Comparison of ENCODE assay signal across 9 mouse cellular contexts in the genomic region with DNA sequence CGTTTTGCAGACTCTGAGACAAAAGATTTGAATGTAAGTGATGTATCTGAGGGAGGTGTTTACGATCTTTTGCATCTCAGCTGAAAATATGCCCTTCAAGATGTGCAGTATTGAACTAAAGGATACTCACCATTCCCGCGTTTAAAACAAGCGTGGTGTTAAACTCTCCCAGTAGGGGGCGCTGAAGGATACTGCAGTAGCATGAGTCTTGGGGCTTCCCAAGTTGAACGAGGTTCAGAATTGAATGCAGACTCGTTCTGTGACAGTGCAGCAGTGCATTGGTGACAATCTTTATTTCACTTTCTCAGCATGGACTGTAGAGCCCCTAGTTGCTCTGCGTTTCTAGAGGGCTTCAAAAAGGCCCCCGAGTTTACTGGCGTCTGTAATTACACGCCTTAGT. TPM values are rescaled to one million over a fixed set of nuclear protein-coding genes. Genes with fewer than 3 reads are reported as not detected.
DNase-seq lines count a peak whose midpoint lies in the region; ATAC-seq and TF ChIP-seq lines count a peak whose summit lies in the region.
"Had no signal": no experiment of that assay in that cellular context is flagged by ENCODE, and none has a peak within 500 bp of the region (broad histone marks: within the 10 kb centered on the region; RNA-seq: fewer than 3 reads in every experiment).

No protein-coding gene starts in this region.

- no peaks in the 10 kb centered on the region for H3K4me1 ChIP-seq in thymus, adult 2 months (replicated peaks; ENCODE audit: control insufficient read depth, insufficient read depth, low read length)
- no peaks in the 10 kb centered on the region for H3K4me1 ChIP-seq in embryonic facial prominence, embryonic 14.5 days (ENCODE audit: control insufficient read depth, insufficient read depth, low read length)
- H3K4me1 ChIP-seq in limb, embryonic 10.5 days = no peaks in the 10 kb centered on the region
- H3K4me1 ChIP-seq in neural tube, embryonic 11.5 days (ENCODE audit: control insufficient read depth, insufficient read depth, low read length) = no peaks in the 10 kb centered on the region
- H3K4me1 ChIP-seq: stomach, embryonic 15.5 days had no signal

- no peaks in the 10 kb centered on the region for H3K9me3 ChIP-seq in embryonic facial prominence, embryonic 14.5 days (ENCODE audit: control insufficient read depth, low read length)
- H3K9me3 ChIP-seq in limb, embryonic 10.5 days (replicated peaks) = no peaks in the 10 kb centered on the region
- H3K9me3 ChIP-seq in neural tube, embryonic 11.5 days (ENCODE audit: control insufficient read depth, low read length) = no peaks in the 10 kb centered on the region
- H3K9me3 ChIP-seq: stomach, embryonic 15.5 days had no signal

- no peaks in the 10 kb centered on the region for H3K36me3 ChIP-seq in thymus, adult 2 months (ENCODE audit: control insufficient read depth, insufficient read depth, low read length)
- H3K36me3 ChIP-seq in embryonic facial prominence, embryonic 14.5 days (ENCODE audit: control insufficient read depth, insufficient read depth, low read length) = no peaks in the 10 kb centered on the region
- no peaks in the 10 kb centered on the region for H3K36me3 ChIP-seq in limb, embryonic 10.5 days
- no peaks in the 10 kb centered on the region for H3K36me3 ChIP-seq in neural tube, embryonic 11.5 days (ENCODE audit: control insufficient read depth, insufficient read depth, low read length)
- H3K36me3 ChIP-seq: stomach, embryonic 15.5 days had no signal

- H3K27me3 ChIP-seq in thymus, adult 2 months (ENCODE audit: control insufficient read depth, insufficient read depth, low read length) = no peaks in the 10 kb centered on the region
- H3K27me3 ChIP-seq in embryonic facial prominence, embryonic 14.5 days (replicated peaks; ENCODE audit: control insufficient read depth, insufficient read depth, low read length) = no peaks in the 10 kb centered on the region
- peaks cover 9% of the 10 kb centered on the region for H3K27me3 ChIP-seq in limb, embryonic 10.5 days (ENCODE audit: low read depth, poor library complexity, severe bottlenecking)
- H3K27me3 ChIP-seq in neural tube, embryonic 11.5 days (ENCODE audit: control insufficient read depth, insufficient read depth, low read length) = no peaks in the 10 kb centered on the region
- H3K27me3 ChIP-seq: stomach, embryonic 15.5 days had no signal

- no peak overlapping the region for H3K4me3 ChIP-seq in thymus, adult 2 months (ENCODE audit: control insufficient read depth, insufficient read depth, low read length)
- no peak overlapping the region for H3K4me3 ChIP-seq in embryonic facial prominence, embryonic 14.5 days (ENCODE audit: low read depth, low read length)
- no peak overlapping the region for H3K4me3 ChIP-seq in limb, embryonic 10.5 days
- H3K4me3 ChIP-seq in neural tube, embryonic 11.5 days (ENCODE audit: low read depth, low read length) = no peak overlapping the region
- H3K4me3 ChIP-seq: stomach, embryonic 15.5 days had no signal

- peak; percentile 49 for DNase-seq in thymus, adult 2 months
- DNase-seq in thymus, adult 18-20 months = no peak
- peak; percentile 59 to 64 for DNase-seq in adrenal gland, postnatal 36 days
- DNase-seq in embryonic facial prominence, embryonic 14.5 days (ENCODE audit: low spot score) = peak; percentile 80
- DNase-seq in kidney, adult 8-10 months = peak; percentile 32 to 61
- DNase-seq in limb, embryonic 10.5 days (ENCODE audit: low spot score) = peak; percentile 69
- DNase-seq in neural tube, embryonic 11.5 days (ENCODE audit: low spot score) = peak; percentile 75
- peak; percentile 34 to 65 for DNase-seq in urinary bladder, postnatal 4 days (ENCODE audit: low spot score in 2 of 2)

- H3K27ac ChIP-seq in thymus, adult 2 months (ENCODE audit: control insufficient read depth, insufficient read depth, low read length) = no peak overlapping the region
- no peak overlapping the region for H3K27ac ChIP-seq in embryonic facial prominence, embryonic 14.5 days (replicated peaks; ENCODE audit: low read depth, low read length)
- H3K27ac ChIP-seq in limb, embryonic 10.5 days = no peak overlapping the region
- no peak overlapping the region for H3K27ac ChIP-seq in neural tube, embryonic 11.5 days (ENCODE audit: low read depth, low read length)
- H3K27ac ChIP-seq: stomach, embryonic 15.5 days had no signal

- H3K4me2 ChIP-seq in embryonic facial prominence, embryonic 14.5 days (ENCODE audit: low read depth, low read length) = no peak overlapping the region; the same call in 1 of the 2 replicates
- no peak overlapping the region for H3K4me2 ChIP-seq in neural tube, embryonic 11.5 days (ENCODE audit: low read depth)
- H3K4me2 ChIP-seq: stomach, embryonic 15.5 days had no signal

- H3K9ac ChIP-seq in embryonic facial prominence, embryonic 14.5 days (ENCODE audit: low read depth, low read length) = no peak overlapping the region
- no peak overlapping the region for H3K9ac ChIP-seq in neural tube, embryonic 11.5 days (ENCODE audit: low read length)
- H3K9ac ChIP-seq: stomach, embryonic 15.5 days had no signal

- TF ChIP-seq CTCF in thymus, adult 2 months (IDR thresholded peaks at IDR 0.05; ENCODE audit: borderline replicate concordance, control insufficient read depth, extremely low read depth, insufficient read depth, low read length, poor library complexity) = no peak

- no peak for TF ChIP-seq POLR2A in thymus, adult 2 months (IDR thresholded peaks at IDR 0.05; ENCODE audit: control insufficient read depth, extremely low read depth, insufficient read depth, low read length, poor library complexity)

- WGBS in thymus, adult 2 months = 20% methylated on average over 12 of the region's 12 CpGs
- 23% methylated on average over 12 of the region's 12 CpGs for WGBS in embryonic facial prominence, embryonic 14.5 days
- 20% methylated on average over 12 of the region's 12 CpGs for WGBS in limb, embryonic 10.5 days
- 17% methylated on average over 12 of the region's 12 CpGs for WGBS in neural tube, embryonic 11.5 days

- no peak for ATAC-seq in embryonic facial prominence, embryonic 14.5 days (ENCODE audit: low read depth)
- ATAC-seq in neural tube, embryonic 11.5 days (ENCODE audit: insufficient read depth, low FRiP score, low TSS enrichment) = peak; percentile 45; the same call in 1 of the 2 replicates

RNA-seq across cellular contexts. Expression of a gene that starts 40.4 kb away (rescaled TPM):
- polyA plus RNA-seq in thymus, adult 2 months (2012; rRNA removed) = 7.5 and 8.4 TPM in 2 replicates
- 10 to 100 TPM; 33.7 to 39.2 TPM for total RNA-seq in adrenal gland, postnatal 36 days (2021)
- polyA plus RNA-seq in embryonic facial prominence, embryonic 14.5 days (2014; fragmentation: Nextera tagmentation; extraction: Ambion mirVana) = 20.7 and 23.5 TPM in 2 replicates
- 15.7 and 18.5 TPM in 2 replicates for polyA plus RNA-seq in limb, embryonic 10.5 days (2016; fragmentation: Nextera tagmentation; extraction: Ambion mirVana)
- polyA plus RNA-seq in neural tube, embryonic 11.5 days (2014; fragmentation: Nextera tagmentation; extraction: Ambion mirVana) = 22.9 and 25.6 TPM in 2 replicates

Comparison
In these comparisons a context has a peak if more than half of its experiments do, and no peak if none do; other contexts are left out.
1. DNase-seq: peak in thymus, adult 2 months (single experiment), adrenal gland, postnatal 36 days (2 of 2), embryonic facial prominence, embryonic 14.5 days (single experiment), kidney, adult 8-10 months (2 of 2), limb, embryonic 10.5 days (single experiment), neural tube, embryonic 11.5 days (single experiment) and urinary bladder, postnatal 4 days (2 of 2); none in thymus, adult 18-20 months (0 of 2).